Mouse (Mus musculus): ENCODE data around the gene Hid1. TPM values are rescaled to one million over a fixed set of nuclear protein-coding genes. Genes with fewer than 3 reads are reported as not detected.

Gene Hid1
- polyA plus RNA-seq, 1 experiment from 2014 or later = 37.5 TPM

DNA sequence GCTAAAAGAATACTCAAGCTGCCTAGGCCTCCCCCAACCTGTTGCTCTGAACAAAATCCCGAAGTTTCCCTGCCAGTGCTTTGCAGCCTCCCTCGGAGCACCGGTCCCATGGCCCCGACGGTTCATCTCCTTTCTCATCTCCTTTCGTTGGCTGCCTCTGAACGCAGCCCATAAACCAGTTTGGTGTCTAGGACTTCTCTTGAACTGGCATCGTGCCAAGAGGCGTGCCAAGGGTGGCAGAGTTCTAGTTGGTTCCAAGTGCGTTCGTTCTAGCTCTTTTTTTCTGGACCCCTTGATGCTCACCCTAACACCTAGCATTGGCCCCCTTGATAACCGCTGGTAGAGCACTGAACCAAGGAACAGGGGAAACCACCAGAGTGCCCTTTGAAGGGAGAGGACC, 32.3 kb downstream of the Hid1 start:
- Histone ChIP-seq H3K4me1 (replicated peaks; ENCODE audit: control insufficient read depth, insufficient read depth) (0 out of 2 replicates have a peak, but pooled peaks cover 3% of the 10 kb centered on the region), H3K9ac (ENCODE audit: low read length) (no peak overlapping the region), H3K4me3 (ENCODE audit: low read depth, low read length) (no peak overlapping the region), H3K4me2 (replicated peaks; ENCODE audit: low read depth) (peak overlapping the region; percentile 42), H3K27me3 (ENCODE audit: control insufficient read depth, insufficient read depth, low read length) (peaks cover 3% of the 10 kb centered on the region; the same call in 1 of the 2 replicates), H3K36me3 (ENCODE audit: control insufficient read depth, insufficient read depth, low read length) (no peaks in the 10 kb centered on the region), H3K27ac (replicated peaks) (peak overlapping the region; percentile 49; the same call in 1 of the 2 replicates), H3K9me3 (ENCODE audit: control insufficient read depth, low read length) (no peaks in the 10 kb centered on the region)
- DNase-seq (ENCODE audit: low spot score) (peak; percentile 71), ATAC-seq (ENCODE audit: low FRiP score, low TSS enrichment) (no peak)
- TF ChIP-seq EP300 (optimal IDR thresholded peaks at IDR 0.05) (no peak), CTCF (IDR thresholded peaks at IDR 0.05; ENCODE audit: low read depth) (no peak)
- WGBS = 32% methylated on average over 12 of the region's 12 CpGs

DNA sequence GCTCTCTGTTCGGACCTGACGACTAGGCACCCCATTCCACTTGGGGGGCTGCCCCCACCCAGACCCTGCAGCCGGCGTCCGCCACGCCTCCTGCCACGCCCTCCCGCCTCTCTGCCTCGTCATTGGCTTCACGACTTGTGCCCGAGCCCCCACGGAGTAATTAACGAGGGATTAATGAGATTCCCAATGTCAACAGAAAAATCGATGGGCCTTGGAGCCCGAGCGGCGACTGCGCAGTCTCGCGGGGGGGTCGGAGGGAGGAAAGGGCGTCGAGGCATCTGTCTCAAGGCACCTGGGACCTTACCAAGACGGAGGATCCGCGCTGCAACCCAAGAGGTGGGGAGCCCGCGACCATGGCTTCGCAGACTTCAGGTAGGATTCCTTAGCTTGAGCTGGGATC, 33.0 kb downstream of the Hid1 start, which contains the start of gene Otop3:
Gene Otop3, plus strand, starts transcription at position 201 of the 400 bp plus-strand sequence.
- no peak within 1 kb of the TSS for H3K9ac ChIP-seq (ENCODE audit: low read length)
- 4% methylated on average over 29 of the region's 29 CpGs for WGBS
- H3K4me3 ChIP-seq (ENCODE audit: low read depth, low read length) = peak within 1 kb of the TSS; percentile 15; the same call in 1 of the 2 replicates
- no peak for DNase-seq (ENCODE audit: low spot score)
- ATAC-seq (ENCODE audit: low FRiP score, low TSS enrichment) = peak; percentile 13; the same call in 1 of the 2 replicates
- no peaks in the 10 kb centered on the region for H3K9me3 ChIP-seq (ENCODE audit: control insufficient read depth, low read length)
- peaks cover 3% of the 10 kb centered on the region; the same call in 1 of the 2 replicates for H3K27me3 ChIP-seq (ENCODE audit: control insufficient read depth, insufficient read depth, low read length)
- peak within 1 kb of the TSS; percentile 49; the same call in 1 of the 2 replicates for H3K27ac ChIP-seq (replicated peaks)
- 0 out of 2 replicates have a peak, but pooled peaks cover 3% of the 10 kb centered on the region for H3K4me1 ChIP-seq (replicated peaks; ENCODE audit: control insufficient read depth, insufficient read depth)
- peak within 1 kb of the TSS; percentile 42 for H3K4me2 ChIP-seq (replicated peaks; ENCODE audit: low read depth)
- no peaks in the 10 kb centered on the region for H3K36me3 ChIP-seq (ENCODE audit: control insufficient read depth, insufficient read depth, low read length)
- TF ChIP-seq CTCF (IDR thresholded peaks at IDR 0.05; ENCODE audit: low read depth) = no peak
- no peak for TF ChIP-seq EP300 (optimal IDR thresholded peaks at IDR 0.05)

DNA sequence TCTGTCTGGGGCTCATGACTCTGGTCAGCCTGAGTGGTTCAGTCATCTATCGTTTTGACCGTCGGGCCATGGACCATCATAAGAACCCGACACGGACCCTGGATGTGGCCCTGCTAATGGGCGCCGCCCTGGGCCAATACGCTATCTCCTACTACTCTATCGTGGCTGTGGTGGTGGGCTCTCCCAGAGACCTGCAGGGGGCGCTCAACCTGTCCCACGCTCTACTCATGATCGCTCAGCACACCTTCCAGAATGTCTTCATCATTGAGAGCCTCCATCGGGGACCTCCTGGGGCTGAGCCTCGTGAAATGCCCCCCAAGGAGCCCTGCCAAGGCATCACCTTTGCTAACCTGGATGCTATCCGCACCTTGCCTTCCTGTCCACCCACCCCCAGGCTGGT, 38.2 kb downstream of the Hid1 start:
- H3K4me1 ChIP-seq (replicated peaks; ENCODE audit: control insufficient read depth, insufficient read depth) = no peaks in the 10 kb centered on the region
- no peaks in the 10 kb centered on the region for H3K9me3 ChIP-seq (ENCODE audit: control insufficient read depth, low read length)
- no peak overlapping the region for H3K27ac ChIP-seq (replicated peaks)
- 0 out of 2 replicates have a peak, but pooled peaks cover 3% of the 10 kb centered on the region for H3K27me3 ChIP-seq (ENCODE audit: control insufficient read depth, insufficient read depth, low read length)
- H3K9ac ChIP-seq (ENCODE audit: low read length) = no peak overlapping the region
- 74% methylated on average over 15 of the region's 15 CpGs for WGBS
- H3K4me3 ChIP-seq (ENCODE audit: low read depth, low read length) = no peak overlapping the region
- TF ChIP-seq EP300 (optimal IDR thresholded peaks at IDR 0.05) (no peak), CTCF (IDR thresholded peaks at IDR 0.05; ENCODE audit: low read depth) (peak; percentile 47)
- no peak for DNase-seq (ENCODE audit: low spot score)
- H3K4me2 ChIP-seq (replicated peaks; ENCODE audit: low read depth) = no peak overlapping the region
- no peaks in the 10 kb centered on the region for H3K36me3 ChIP-seq (ENCODE audit: control insufficient read depth, insufficient read depth, low read length)
- no peak for ATAC-seq (ENCODE audit: low FRiP score, low TSS enrichment)

DNA sequence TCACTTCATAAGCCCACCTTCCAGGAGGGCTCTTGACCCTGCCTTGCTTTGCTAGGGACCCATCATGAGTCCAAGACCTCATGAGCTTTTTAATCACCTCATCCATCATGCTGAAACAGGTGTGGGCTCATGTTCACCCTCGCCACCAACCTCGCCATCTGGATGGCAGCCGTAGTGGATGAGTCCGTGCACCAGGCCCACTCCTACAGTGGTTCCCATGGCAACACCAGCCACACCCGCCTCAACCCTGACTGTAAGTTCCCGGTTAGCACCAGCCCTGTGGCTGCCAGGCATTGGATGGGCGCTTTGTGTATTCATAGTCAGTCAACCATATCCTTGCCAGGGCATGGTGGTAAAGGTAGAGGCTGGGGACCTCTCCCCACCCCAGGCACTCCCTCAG, 40.8 kb downstream of the Hid1 start:
- H3K4me3 ChIP-seq (ENCODE audit: low read depth, low read length) = no peak overlapping the region
- no peak for DNase-seq (ENCODE audit: low spot score)
- no peak overlapping the region for H3K4me2 ChIP-seq (replicated peaks; ENCODE audit: low read depth)
- ATAC-seq (ENCODE audit: low FRiP score, low TSS enrichment) = peak; percentile 52
- no peaks in the 10 kb centered on the region for H3K4me1 ChIP-seq (replicated peaks; ENCODE audit: control insufficient read depth, insufficient read depth)
- H3K27me3 ChIP-seq (ENCODE audit: control insufficient read depth, insufficient read depth, low read length) = peaks cover 6% of the 10 kb centered on the region; the same call in 1 of the 2 replicates
- TF ChIP-seq EP300 (optimal IDR thresholded peaks at IDR 0.05) (no peak), CTCF (IDR thresholded peaks at IDR 0.05; ENCODE audit: low read depth) (no peak)
- H3K36me3 ChIP-seq (ENCODE audit: control insufficient read depth, insufficient read depth, low read length) = no peaks in the 10 kb centered on the region
- 35% methylated on average over 7 of the region's 7 CpGs for WGBS
- H3K9me3 ChIP-seq (ENCODE audit: control insufficient read depth, low read length) = no peaks in the 10 kb centered on the region
- H3K27ac ChIP-seq (replicated peaks) = 0 out of 2 replicates have a peak overlapping the region, but pooled peaks have one; percentile 56
- H3K9ac ChIP-seq (ENCODE audit: low read length) = no peak overlapping the region

DNA sequence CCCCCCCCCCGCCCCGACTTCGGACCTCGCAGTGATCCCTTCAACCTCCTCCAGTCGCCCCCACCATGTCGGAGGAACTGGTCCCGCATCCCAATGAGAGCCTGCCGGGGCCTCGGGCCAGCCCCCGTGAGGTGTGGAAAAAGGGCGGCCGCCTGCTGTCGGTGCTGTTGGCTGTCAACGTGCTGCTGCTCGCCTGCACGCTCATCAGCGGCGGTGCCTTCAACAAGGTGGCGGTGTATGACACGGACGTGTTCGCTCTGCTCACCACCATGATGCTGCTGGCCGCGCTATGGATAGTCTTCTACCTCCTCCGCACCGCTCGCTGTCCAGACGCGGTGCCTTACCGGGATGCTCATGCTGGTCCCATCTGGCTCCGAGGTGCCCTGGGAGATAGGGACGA, 44.2 kb downstream of the Hid1 start:
- Histone ChIP-seq H3K4me2 (replicated peaks; ENCODE audit: low read depth) (no peak overlapping the region), H3K36me3 (ENCODE audit: control insufficient read depth, insufficient read depth, low read length) (no peaks in the 10 kb centered on the region), H3K4me3 (ENCODE audit: low read depth, low read length) (no peak overlapping the region), H3K27me3 (ENCODE audit: control insufficient read depth, insufficient read depth, low read length) (peaks cover 25% of the 10 kb centered on the region; the same call in 1 of the 2 replicates), H3K4me1 (replicated peaks; ENCODE audit: control insufficient read depth, insufficient read depth) (no peaks in the 10 kb centered on the region), H3K9ac (ENCODE audit: low read length) (no peak overlapping the region), H3K9me3 (ENCODE audit: control insufficient read depth, low read length) (no peaks in the 10 kb centered on the region), H3K27ac (replicated peaks) (no peak overlapping the region)
- TF ChIP-seq CTCF (IDR thresholded peaks at IDR 0.05; ENCODE audit: low read depth) (no peak), EP300 (optimal IDR thresholded peaks at IDR 0.05) (no peak)
- no peak for ATAC-seq (ENCODE audit: low FRiP score, low TSS enrichment)
- no peak for DNase-seq (ENCODE audit: low spot score)
- WGBS = 20% methylated on average over 30 of the region's 32 CpGs

DNA sequence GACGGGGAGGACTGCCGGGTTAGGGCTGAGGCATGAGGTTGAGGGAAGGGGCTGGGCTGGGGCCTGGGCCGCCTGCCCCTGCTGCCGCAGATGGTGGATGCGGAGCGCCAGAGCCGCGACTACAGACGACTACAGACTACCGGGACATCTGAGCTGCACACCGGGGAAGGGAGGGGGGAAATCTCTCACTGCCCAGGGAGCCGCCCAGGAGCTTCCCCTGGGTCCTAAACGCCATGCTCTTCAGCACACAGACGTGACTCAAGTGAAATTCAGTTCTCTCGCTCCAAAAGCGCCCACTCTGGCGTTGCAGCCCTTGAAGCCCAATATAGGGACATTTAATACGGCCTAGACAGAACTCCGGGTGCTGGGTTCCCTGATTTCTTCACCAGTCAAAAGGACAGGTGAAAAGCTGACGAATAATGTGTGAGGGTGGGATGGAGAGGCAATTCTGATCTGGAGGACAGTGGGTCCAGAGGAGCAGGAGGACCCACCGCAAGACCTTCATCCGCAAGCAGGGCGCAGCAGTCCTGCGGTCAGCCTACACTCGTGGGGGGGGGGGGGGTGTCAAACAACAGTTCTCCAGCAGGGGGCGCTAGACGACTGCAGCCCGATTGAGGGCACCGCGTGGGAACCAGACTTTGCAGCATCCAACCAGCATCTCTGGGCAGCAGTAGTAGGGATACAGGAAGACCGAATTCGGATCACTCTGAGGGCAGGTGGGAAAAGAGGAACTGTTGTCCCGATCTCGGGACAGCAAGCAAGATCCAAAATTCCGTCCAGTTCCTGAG, 45.5 kb downstream of the Hid1 start, which contains the start of gene Ush1g:
Gene Ush1g, minus strand, starts transcription at position 136 of the 788 bp plus-strand sequence.
- H3K9ac ChIP-seq (ENCODE audit: low read length) = no peak within 1 kb of the TSS
- H3K36me3 ChIP-seq (ENCODE audit: control insufficient read depth, insufficient read depth, low read length) = no peaks in the 10 kb centered on the region
- no peak within 1 kb of the TSS for H3K27ac ChIP-seq (replicated peaks)
- ATAC-seq (ENCODE audit: low FRiP score, low TSS enrichment) (peak; percentile 51), DNase-seq (ENCODE audit: low spot score) (peak; percentile 89)
- H3K4me2 ChIP-seq (replicated peaks; ENCODE audit: low read depth) = no peak within 1 kb of the TSS
- H3K4me3 ChIP-seq (ENCODE audit: low read depth, low read length) = no peak within 1 kb of the TSS; the same call in 1 of the 2 replicates
- TF ChIP-seq EP300 (optimal IDR thresholded peaks at IDR 0.05) (no peak), CTCF (IDR thresholded peaks at IDR 0.05; ENCODE audit: low read depth) (peak; percentile 98)
- no peaks in the 10 kb centered on the region for H3K9me3 ChIP-seq (ENCODE audit: control insufficient read depth, low read length)
- H3K4me1 ChIP-seq (replicated peaks; ENCODE audit: control insufficient read depth, insufficient read depth) = no peaks in the 10 kb centered on the region
- 3% methylated on average over 35 of the region's 35 CpGs for WGBS
- H3K27me3 ChIP-seq (ENCODE audit: control insufficient read depth, insufficient read depth, low read length) = peaks cover 25% of the 10 kb centered on the region; the same call in 1 of the 2 replicates

Measured in stomach, postnatal 0 days (tissue).